Mouse (Mus musculus) spleen, postnatal 0 days (tissue): Measurements from ENCODE around the gene Glud1. TPM values are rescaled to one million over a fixed set of nuclear protein-coding genes. Genes with fewer than 3 reads are reported as not detected.

Source experiments
- polyA plus RNA-seq: library from polyadenylated mRNA; unstranded; fragments of >200 nt; fragmentation: Nextera tagmentation; extraction: Ambion mirVana; gene quantifications from 2 replicates; pipeline ENCODE4 v1.2.1, GENCODE M21; 2015

The Glud1 gene
- polyA plus RNA-seq: 30.9 and 38.6 TPM in 2 replicates

GRCm38 (mm10) chr14:34310234-34310965, at the start of gene Glud1, which contains the start of gene Shld2:
Gene Glud1 (plus strand): TSS chr14:34310727.
Gene Shld2 (minus strand): TSS chr14:34310493.

DNA sequence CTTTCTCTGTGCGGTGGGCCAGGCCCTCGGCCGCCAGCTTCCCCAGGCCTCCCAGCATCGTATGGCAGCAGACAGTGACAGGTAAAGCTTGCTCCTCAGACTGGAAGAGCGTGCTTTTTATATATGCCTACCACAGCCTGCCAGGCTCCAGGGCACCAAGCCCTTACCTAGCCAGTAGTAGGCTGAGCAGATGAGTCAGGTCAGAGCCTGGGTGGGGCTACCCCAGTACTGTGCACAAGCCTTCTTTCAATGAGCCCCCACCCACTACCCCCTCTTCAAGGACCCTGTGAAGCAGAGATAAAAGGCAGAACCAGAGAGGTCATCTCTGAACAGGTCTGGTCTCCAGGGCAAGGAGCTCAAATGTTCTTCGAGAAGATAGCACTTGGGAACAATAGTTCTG, 44.8 kb downstream of the Glud1 start, which contains the start of gene Fam25c:
Fam25c (minus strand) TSS at position 133 of the 400 bp plus-strand sequence.

GRCm38 (mm10) chr14:34374577-34374976, 64.0 kb downstream of the Glud1 start, which contains the start of gene Sncg:
Gene Sncg (minus strand): TSS chr14:34374789.

DNA sequence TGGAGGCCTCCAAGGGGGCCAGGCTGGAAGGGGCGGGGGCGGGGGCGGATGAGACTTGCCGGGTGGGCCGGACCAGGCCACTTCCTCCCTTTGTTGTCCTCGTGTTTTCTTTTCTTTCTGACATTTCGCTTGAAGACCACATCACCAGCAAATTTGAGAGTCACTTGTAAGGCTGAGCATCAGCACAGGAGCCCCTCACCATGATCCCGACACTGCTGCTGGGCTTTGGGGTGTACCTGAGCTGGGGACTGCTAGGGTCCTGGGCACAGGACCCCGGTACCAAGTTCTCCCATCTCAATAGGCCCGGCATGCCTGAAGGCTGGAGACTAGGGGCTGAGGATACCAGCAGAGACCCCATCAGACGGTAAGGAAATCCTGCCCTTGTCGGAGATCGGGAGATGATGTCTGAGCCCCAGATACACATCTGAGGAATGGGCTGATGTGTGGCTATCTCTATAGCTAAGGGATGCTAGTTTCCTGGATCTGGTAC, 64.9 kb downstream of the Glud1 start, which contains the start of gene Mmrn2:
Mmrn2 (plus strand) TSS at position 51 of the 490 bp plus-strand sequence.

Other genes starting within 250 kb of the Glud1 start
- gene Anxa8, start 224.7 kb upstream of the Glud1 start, polyA plus RNA-seq: 2.9 and 4.9 TPM in 2 replicates
- not detected in 2 replicates for gene A630023A22Rik, start 208.0 kb upstream of the Glud1 start, polyA plus RNA-seq
- 0.08 and 0.16 TPM in 2 replicates for gene Npy4r, start 158.2 kb upstream of the Glud1 start, polyA plus RNA-seq
- gene Gprin2, start 109.1 kb upstream of the Glud1 start, polyA plus RNA-seq: 0.06 and 0.22 TPM in 2 replicates
- gene Syt15, start 91.1 kb upstream of the Glud1 start, polyA plus RNA-seq: 2.3 and 2.4 TPM in 2 replicates
- 7.3 and 9.5 TPM in 2 replicates for gene Shld2, start 234 bp upstream of the Glud1 start, polyA plus RNA-seq
- gene Fam25c, start 44.7 kb downstream of the Glud1 start, polyA plus RNA-seq: not detected in 2 replicates
- 0.51 and 0.63 TPM in 2 replicates for gene Sncg, start 64.1 kb downstream of the Glud1 start, polyA plus RNA-seq
- gene Mmrn2, start 64.7 kb downstream of the Glud1 start, polyA plus RNA-seq: 5.4 and 6.2 TPM in 2 replicates
- gene Bmpr1a, start 192.6 kb downstream of the Glud1 start, polyA plus RNA-seq: 5.1 and 7.3 TPM in 2 replicates
- not detected in 2 replicates for gene 9230112D13Rik, start 212.1 kb downstream of the Glud1 start, polyA plus RNA-seq